Mouse (Mus musculus) c-Kit-positive CD71-negative TER-119-negative erythroid progenitor cells, embryonic 14.5 days (primary cell): Measurements from ENCODE around the gene Gm49673.
A peak's percentile ranks its signal among the peaks of the same experiment; 100 is the strongest.
"Not testable (repeated sequence)": the region's sequence is repeated elsewhere in the genome, so short reads cannot be mapped to it uniquely, and the experiment has no call there.

Experiments used
- DNase-seq: peaks from one replicate; pipeline ENCODE4 v3.0.0-alpha.2; 2013; ENCODE audit warnings: low read depth

Gene Gm49673

DNA sequence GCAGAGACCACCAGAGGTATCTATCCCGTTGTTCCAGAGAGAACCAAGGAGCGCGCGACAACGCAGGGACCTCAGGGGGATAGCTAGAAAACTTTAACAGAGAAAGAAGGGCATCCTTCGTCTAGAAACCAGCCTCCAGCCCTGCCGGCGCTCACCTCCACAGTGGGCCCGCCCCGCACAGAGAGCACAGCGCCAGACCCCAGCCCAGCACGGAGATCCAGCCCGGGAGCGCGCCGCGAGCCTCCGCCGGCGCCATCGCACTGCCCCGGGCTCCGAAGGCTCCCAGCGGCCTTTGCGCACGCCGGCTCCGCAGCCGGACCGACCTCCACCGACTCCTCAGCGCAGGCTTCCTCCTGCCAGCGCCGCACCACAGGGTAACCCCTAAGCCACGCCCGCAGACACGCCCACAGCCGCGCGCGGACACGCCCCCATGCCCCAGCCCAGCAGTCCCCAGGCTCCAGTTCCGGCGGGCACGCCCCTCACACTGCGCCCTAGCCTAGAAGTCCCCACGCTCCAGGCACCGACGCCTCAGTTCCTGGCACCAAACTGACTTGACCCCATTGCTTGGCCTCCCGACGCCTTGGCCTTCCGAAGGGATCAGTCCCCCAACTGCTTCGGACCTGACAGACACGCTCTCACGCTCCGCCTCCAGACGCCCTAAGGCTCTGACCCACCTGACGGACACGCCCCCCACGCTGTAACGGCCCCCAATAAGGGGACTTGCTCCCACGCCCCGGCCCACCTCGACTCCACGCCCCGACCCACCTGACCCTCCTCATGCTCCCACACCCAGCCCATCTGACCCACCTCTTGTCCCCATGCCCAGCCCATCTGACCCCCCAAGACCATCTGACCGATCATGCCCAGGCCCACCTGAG is at the start of gene Gm49673, which contains the start of gene Rnaset2a:
Gm49673 (minus strand) TSS at position 350 of the 878 bp plus-strand sequence.
Rnaset2a (minus strand) TSS at position 659 of the 878 bp plus-strand sequence.
- not testable (repeated sequence) for DNase-seq

DNA sequence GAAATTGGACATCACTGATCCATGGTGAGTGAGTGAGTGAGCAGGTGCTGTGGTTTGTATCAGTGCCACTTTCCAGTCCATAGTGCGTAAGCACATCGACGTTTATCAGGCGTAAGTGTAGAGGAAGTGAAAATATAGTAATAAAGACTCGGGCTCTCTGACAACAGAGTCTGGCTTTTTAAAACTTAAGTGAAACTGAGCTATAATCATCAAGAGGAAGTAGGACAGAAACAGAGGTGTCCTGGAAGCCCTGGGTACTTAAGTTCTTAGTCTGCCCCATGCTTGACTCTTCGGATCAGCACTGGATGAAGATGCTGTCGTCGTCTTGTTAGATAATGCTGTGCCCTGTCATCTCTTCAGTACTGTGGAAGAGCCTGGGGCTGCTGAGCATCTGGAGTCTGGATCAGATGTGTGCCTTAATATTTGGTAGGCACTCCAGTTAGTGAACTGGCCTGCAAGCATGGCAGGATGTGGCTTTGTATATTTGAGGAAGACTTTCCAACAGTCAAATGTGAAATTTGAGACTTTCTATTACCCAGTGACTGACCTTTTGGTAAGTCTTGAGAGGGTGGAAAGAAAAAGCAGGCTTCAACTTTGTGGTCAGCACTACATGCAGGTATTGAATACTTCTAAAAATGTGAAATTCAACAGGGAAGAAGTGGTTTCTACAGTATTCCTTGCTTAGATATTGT is 48.2 kb upstream of the Gm49673 start:
- no peak for DNase-seq

GRCm38 (mm10) chr17:8193678-8194077 is 46.1 kb upstream of the Gm49673 start:
- no peak for DNase-seq

DNA sequence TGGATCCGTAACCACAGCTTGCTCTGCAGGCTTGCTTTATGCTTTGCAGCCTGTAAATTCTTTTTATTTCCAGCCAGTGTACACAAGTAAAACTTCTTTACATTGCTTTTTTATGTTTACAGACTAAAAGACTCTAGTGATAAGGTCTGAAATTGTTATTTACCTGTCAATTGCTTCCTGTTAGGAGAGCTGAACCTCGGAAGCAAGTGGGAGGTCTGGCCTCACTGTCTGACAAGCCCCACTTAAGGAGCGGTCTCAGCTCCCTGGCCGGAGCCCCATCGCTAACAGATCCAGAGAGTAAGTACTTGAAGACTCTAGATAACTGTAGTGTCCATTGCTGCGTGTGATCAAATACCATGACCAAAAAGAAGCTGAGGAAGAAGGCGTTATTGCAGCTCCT is 36.6 kb upstream of the Gm49673 start:
- no peak for DNase-seq

- no peak for DNase-seq
Measured at GRCm38 (mm10) chr17:8183815-8184214, 36.2 kb upstream of the Gm49673 start.

- DNase-seq = no peak
Measured at GRCm38 (mm10) chr17:8177090-8177489, 29.5 kb upstream of the Gm49673 start.

DNA sequence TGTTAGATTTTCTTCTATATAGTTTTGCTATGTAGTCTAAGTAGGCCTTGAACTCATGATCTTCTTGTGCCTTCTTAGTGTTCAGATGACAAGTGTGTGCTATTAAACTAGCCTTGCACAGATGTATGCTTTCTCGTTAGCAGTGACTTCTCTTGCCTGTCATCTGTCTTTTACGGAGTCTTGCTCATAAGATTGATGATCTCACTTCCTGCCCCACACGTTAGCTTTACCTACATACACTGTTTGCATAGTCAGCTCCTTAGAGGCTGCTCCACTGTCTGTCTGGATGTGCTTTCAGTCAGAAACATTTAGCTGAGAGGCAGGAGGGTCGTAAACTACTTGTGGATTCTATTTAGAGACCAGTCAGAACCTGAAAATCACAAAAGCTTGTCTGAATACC is 23.5 kb upstream of the Gm49673 start:
- DNase-seq = no peak

DNA sequence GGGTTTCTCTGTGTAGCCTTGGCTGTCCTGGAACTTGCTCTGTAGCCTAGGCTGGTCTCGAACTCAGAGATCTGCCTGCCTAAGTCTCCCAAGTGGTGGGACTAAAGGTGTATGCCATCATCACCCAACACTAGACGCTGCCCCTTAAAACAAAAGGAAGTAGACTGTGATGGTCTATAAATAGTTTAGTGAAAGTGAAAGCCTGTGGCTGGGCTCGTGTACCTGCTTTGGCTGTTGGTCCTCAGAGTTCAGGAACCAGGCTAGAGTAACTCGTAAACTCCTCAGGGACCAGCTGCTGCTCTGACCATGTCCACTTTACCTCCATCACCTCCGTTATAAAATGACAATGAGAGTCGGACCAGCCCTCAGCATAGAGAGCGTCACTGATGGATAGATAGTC is 22.7 kb upstream of the Gm49673 start:
- DNase-seq = no peak

- DNase-seq = not testable (repeated sequence)
Measured at GRCm38 (mm10) chr17:8167436-8167835, 19.8 kb upstream of the Gm49673 start.

- not testable (repeated sequence) for DNase-seq
Measured at GRCm38 (mm10) chr17:8166454-8166853, 18.9 kb upstream of the Gm49673 start.

DNA sequence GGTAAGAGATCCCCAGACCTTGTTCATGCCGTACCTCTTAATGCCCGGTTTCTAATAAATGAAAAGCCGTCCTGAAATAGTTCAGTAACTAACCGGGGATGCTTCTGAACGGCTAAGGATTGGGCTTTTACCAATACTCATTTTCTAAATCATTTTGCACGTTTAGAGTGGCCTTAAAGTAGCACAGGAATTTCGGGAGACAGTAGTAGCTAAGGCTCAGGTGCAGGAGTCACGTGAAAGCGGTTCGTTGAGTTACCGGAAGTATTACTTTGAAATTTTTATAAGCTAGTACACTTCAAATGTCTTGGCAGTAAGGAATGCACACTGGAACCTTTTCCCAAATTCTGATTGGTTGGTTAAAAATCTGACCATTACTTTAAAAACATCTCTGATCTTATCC is 18.4 kb upstream of the Gm49673 start:
- DNase-seq = not testable (repeated sequence)

DNA sequence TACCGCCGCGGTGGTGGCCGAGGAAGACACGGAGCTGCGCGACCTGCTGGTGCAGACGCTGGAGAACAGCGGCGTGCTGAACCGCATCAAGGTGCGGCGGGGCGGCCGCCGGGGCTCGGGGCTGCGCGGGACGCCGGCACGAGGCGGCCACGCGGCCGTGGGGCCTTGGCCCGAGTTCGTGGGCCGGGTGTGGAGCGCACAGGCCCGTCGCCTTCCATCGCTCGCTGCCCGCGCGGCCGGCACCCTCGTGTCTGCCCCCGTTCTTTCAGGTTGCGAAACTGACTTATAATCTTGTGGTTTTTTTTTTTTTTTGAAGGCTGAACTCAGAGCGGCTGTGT is 18.0 kb upstream of the Gm49673 start:
- DNase-seq = peak; percentile 5

GRCm38 (mm10) chr17:8164701-8165607 is 17.4 kb upstream of the Gm49673 start, which contains the start of gene Fgfr1op:
TSS of gene Fgfr1op (plus strand) at chr17:8165501.
- peak; percentile 6 for DNase-seq

DNA sequence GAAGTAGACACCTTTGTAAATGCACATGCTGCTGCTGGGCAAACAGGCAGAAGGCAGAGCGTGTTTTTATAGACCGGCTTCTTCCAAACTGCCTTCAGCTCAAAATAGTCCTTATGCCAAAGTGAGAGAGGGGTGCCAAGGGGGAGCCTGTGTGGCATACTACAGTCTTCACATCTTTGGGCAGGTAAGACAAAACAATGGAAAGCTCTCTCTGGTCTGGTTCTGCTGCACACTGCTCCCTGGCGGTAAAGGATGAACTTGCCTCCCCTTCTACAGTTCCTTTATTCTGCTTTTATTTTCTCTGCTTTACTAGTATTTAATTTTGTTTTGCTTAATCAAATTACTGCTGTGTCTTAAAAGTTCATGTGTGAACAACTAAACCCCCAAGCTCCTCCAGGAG is 13.4 kb upstream of the Gm49673 start:
- not testable (repeated sequence) for DNase-seq

DNA sequence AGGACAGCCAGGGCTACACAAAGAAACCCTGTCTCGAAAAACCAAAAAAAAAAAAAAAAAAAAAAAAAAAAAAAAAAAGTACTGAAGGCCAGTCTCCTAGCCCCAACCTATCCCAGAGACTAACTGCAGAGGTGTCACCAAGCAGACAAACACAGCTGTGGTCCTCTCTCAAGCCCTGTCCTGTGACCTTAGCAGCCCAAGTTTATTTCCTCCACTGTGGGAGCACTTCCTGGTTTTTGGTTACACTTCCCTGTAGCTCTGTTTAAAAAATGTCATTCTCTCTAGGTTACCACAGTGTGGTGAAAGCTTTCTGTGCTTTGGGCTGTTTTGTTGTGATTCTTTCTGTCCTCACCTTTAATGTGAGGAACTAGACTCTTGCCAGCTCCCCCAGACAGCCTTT is 11.0 kb upstream of the Gm49673 start:
- DNase-seq = not testable (repeated sequence)

- DNase-seq = not testable (repeated sequence)
Measured at GRCm38 (mm10) chr17:8155982-8156381, 8.4 kb upstream of the Gm49673 start.

DNA sequence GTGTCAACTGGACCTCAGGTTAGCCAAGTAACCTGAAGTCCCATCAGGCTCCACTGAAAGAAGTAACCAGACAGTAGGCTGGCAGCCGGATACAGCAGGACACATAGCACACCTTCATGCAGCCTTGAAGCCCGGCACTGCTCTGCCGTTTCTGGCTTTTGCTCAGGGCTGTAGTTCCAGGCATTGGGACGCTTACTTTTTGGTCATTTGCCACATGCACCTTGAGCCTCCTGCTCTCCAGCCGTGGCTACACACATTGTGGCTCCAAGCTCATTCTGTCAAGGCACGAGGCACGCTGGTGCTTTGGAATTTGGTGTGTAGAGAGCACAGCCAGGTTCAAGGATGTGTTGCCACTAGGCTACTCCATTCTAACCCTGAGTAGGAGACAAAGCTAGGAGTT is 7.4 kb upstream of the Gm49673 start:
- DNase-seq = not testable (repeated sequence)

- DNase-seq = not testable (repeated sequence)
Measured at GRCm38 (mm10) chr17:8146931-8147330, 657 bp downstream of the Gm49673 start.

DNA sequence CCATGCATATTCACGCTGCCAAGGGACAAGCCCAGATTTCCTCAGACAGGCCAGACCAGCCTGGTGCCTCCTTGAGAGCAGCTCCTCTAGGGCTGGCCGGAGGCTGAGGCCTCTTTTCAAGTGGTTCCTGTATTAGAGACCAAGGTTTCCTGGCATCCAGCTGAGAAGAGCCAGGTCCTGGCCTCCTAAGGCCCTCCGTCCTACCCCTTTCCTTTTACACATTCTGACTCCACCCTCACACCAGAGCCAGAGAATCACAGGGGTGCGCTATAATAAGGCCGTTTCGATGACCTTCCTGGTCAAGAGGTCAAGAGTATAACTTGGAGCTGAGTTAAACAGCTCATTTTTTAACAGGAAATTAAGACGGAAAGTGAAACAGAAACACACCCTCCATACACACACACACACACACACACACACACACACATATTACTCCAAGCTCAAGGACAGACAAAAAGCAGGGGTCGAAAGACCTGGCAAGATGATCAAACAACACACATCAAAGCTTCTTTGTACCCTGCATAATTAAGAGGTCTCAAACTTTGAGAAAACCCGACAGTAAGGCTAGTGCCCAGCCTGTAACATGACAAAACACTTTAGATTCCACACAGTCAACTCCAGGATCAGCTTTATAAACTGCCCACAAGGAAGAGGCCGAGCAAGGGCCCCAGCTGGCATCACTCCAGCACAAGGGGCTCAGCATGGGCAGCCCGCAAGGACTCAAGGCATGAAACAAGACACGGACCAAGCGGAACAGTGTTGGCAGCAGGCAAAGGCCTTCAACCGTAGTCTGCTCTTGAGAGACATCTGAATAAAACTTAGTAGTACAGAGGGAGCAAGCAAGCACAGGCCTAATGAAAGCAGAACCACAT is 3.5 kb downstream of the Gm49673 start:
- DNase-seq = not testable (repeated sequence)

- not testable (repeated sequence) for DNase-seq
Measured at GRCm38 (mm10) chr17:8140210-8140609, 7.4 kb downstream of the Gm49673 start.

- not testable (repeated sequence) for DNase-seq
Measured at GRCm38 (mm10) chr17:8138116-8138515, 9.5 kb downstream of the Gm49673 start.
